Mouse (Mus musculus): ENCODE data around the gene Slc13a5. TPM values are rescaled to one million over a fixed set of nuclear protein-coding genes. Genes with fewer than 3 reads are reported as not detected.

Slc13a5 gene
- polyA plus RNA-seq, 1 experiment from 2014 or later, result 0.12 TPM

- peaks cover 10% of the 10 kb centered on the region; the same call in 1 of the 2 replicates for H3K27me3 ChIP-seq (replicated peaks)
- 67% methylated on average over 4 of the region's 4 CpGs for WGBS
- H3K27ac ChIP-seq (replicated peaks), result no peak overlapping the region
- H3K4me2 ChIP-seq, result no peak overlapping the region
- no peak overlapping the region for H3K9ac ChIP-seq
- no peaks in the 10 kb centered on the region for H3K36me3 ChIP-seq
- ATAC-seq (ENCODE audit: extremely low read depth, insufficient number of reproducible peaks, low FRiP score, low TSS enrichment), result no peak
- H3K4me1 ChIP-seq, result peaks cover 4% of the 10 kb centered on the region
- no peaks in the 10 kb centered on the region for H3K9me3 ChIP-seq
- H3K4me3 ChIP-seq, result no peak overlapping the region
Observed at GRCm38 (mm10) chr11:72223414-72223813, 43.6 kb downstream of the Slc13a5 start.

- Histone ChIP-seq H3K9me3 (no peaks in the 10 kb centered on the region), H3K27ac (replicated peaks) (no peak overlapping the region), H3K36me3 (no peaks in the 10 kb centered on the region), H3K4me3 (no peak overlapping the region), H3K9ac (no peak overlapping the region), H3K27me3 (replicated peaks) (no peaks in the 10 kb centered on the region), H3K4me2 (no peak overlapping the region), H3K4me1 (peaks cover 4% of the 10 kb centered on the region)
- no peak for ATAC-seq (ENCODE audit: extremely low read depth, insufficient number of reproducible peaks, low FRiP score, low TSS enrichment)
- 12% methylated on average over 6 of the region's 6 CpGs for WGBS
Observed at GRCm38 (mm10) chr11:72221278-72221677, 45.7 kb downstream of the Slc13a5 start.

GRCm38 (mm10) chr11:72217116-72217515 lies 49.9 kb downstream of the Slc13a5 start:
- ATAC-seq (ENCODE audit: extremely low read depth, insufficient number of reproducible peaks, low FRiP score, low TSS enrichment), result no peak
- no peak overlapping the region for H3K4me2 ChIP-seq
- WGBS, result 78% methylated on average over 5 of the region's 5 CpGs
- H3K9me3 ChIP-seq, result no peaks in the 10 kb centered on the region
- H3K27me3 ChIP-seq (replicated peaks), result no peaks in the 10 kb centered on the region
- H3K36me3 ChIP-seq, result peaks cover 11% of the 10 kb centered on the region
- no peak overlapping the region for H3K9ac ChIP-seq
- H3K4me3 ChIP-seq, result no peak overlapping the region
- H3K27ac ChIP-seq (replicated peaks), result no peak overlapping the region
- H3K4me1 ChIP-seq, result peaks cover 11% of the 10 kb centered on the region; the same call in 1 of the 2 replicates

GRCm38 (mm10) chr11:72215410-72215797 lies 51.6 kb downstream of the Slc13a5 start, which contains the start of gene Med31:
Gene Med31, minus strand, starts transcription at chr11:72215592.
- 2% methylated on average over 29 of the region's 29 CpGs for WGBS
- Histone ChIP-seq H3K27ac (replicated peaks) (peak within 1 kb of the TSS; percentile 76), H3K36me3 (peaks cover 28% of the 10 kb centered on the region), H3K9me3 (no peaks in the 10 kb centered on the region), H3K4me3 (peak within 1 kb of the TSS; percentile 88), H3K4me1 (peaks cover 11% of the 10 kb centered on the region; the same call in 1 of the 2 replicates), H3K9ac (peak within 1 kb of the TSS; percentile 91), H3K4me2 (peak within 1 kb of the TSS; percentile 98), H3K27me3 (replicated peaks) (no peaks in the 10 kb centered on the region)
- peak; percentile 64 for ATAC-seq (ENCODE audit: extremely low read depth, insufficient number of reproducible peaks, low FRiP score, low TSS enrichment)

GRCm38 (mm10) chr11:72214591-72215409 lies 52.2 kb downstream of the Slc13a5 start:
- no peaks in the 10 kb centered on the region for H3K27me3 ChIP-seq (replicated peaks)
- H3K36me3 ChIP-seq, result peaks cover 34% of the 10 kb centered on the region
- H3K9me3 ChIP-seq, result no peaks in the 10 kb centered on the region
- peak overlapping the region; percentile 98 for H3K4me2 ChIP-seq
- peak overlapping the region; percentile 76 for H3K27ac ChIP-seq (replicated peaks)
- H3K9ac ChIP-seq, result peak overlapping the region; percentile 91
- under 1% methylated on average over 51 of the region's 51 CpGs for WGBS
- H3K4me1 ChIP-seq, result peaks cover 11% of the 10 kb centered on the region; the same call in 1 of the 2 replicates
- ATAC-seq (ENCODE audit: extremely low read depth, insufficient number of reproducible peaks, low FRiP score, low TSS enrichment), result peak; percentile 88
- peak overlapping the region; percentile 88 for H3K4me3 ChIP-seq

GRCm38 (mm10) chr11:72207834-72208377 lies 59.1 kb downstream of the Slc13a5 start:
- Histone ChIP-seq H3K4me1 (peaks cover 17% of the 10 kb centered on the region), H3K9ac (peak overlapping the region; percentile 93), H3K36me3 (peaks cover 39% of the 10 kb centered on the region), H3K4me3 (peak overlapping the region; percentile 91), H3K4me2 (peak overlapping the region; percentile 94), H3K9me3 (no peaks in the 10 kb centered on the region), H3K27me3 (replicated peaks) (no peaks in the 10 kb centered on the region), H3K27ac (replicated peaks) (peak overlapping the region; percentile 50; the same call in 1 of the 2 replicates)
- no peak for ATAC-seq (ENCODE audit: extremely low read depth, insufficient number of reproducible peaks, low FRiP score, low TSS enrichment)
- 12% methylated on average over 17 of the region's 17 CpGs for WGBS

GRCm38 (mm10) chr11:72207204-72207833 lies 59.7 kb downstream of the Slc13a5 start, which contains the start of the genes 4933427D14Rik and Txndc17:
Gene 4933427D14Rik, minus strand, starts transcription at chr11:72207459.
Gene Txndc17, plus strand, starts transcription at chr11:72207547.
- no peaks in the 10 kb centered on the region for H3K9me3 ChIP-seq
- H3K36me3 ChIP-seq, result peaks cover 35% of the 10 kb centered on the region
- WGBS, result under 1% methylated on average over 42 of the region's 42 CpGs
- ATAC-seq (ENCODE audit: extremely low read depth, insufficient number of reproducible peaks, low FRiP score, low TSS enrichment), result peak; percentile 87
- H3K4me1 ChIP-seq, result peaks cover 17% of the 10 kb centered on the region
- peak within 1 kb of the TSS; percentile 91 for H3K4me3 ChIP-seq
- H3K9ac ChIP-seq, result peak within 1 kb of the TSS; percentile 93
- peak within 1 kb of the TSS; percentile 94 for H3K4me2 ChIP-seq
- H3K27me3 ChIP-seq (replicated peaks), result no peaks in the 10 kb centered on the region
- H3K27ac ChIP-seq (replicated peaks), result peak within 1 kb of the TSS; percentile 50; the same call in 1 of the 2 replicates

- peak within 1 kb of the TSS; percentile 91 for H3K4me3 ChIP-seq
- no peaks in the 10 kb centered on the region for H3K27me3 ChIP-seq (replicated peaks)
- peak within 1 kb of the TSS; percentile 93 for H3K9ac ChIP-seq
- peaks cover 35% of the 10 kb centered on the region for H3K36me3 ChIP-seq
- peak within 1 kb of the TSS; percentile 50; the same call in 1 of the 2 replicates for H3K27ac ChIP-seq (replicated peaks)
- H3K4me2 ChIP-seq, result peak within 1 kb of the TSS; percentile 94
- H3K4me1 ChIP-seq, result peaks cover 17% of the 10 kb centered on the region
- no peaks in the 10 kb centered on the region for H3K9me3 ChIP-seq
- 1% methylated on average over 43 of the region's 43 CpGs for WGBS
- ATAC-seq (ENCODE audit: extremely low read depth, insufficient number of reproducible peaks, low FRiP score, low TSS enrichment), result no peak
Observed at GRCm38 (mm10) chr11:72206341-72207203, 60.5 kb downstream of the Slc13a5 start, which contains the start of gene Gm43951. Gene Gm43951, minus strand, starts transcription at chr11:72206840.

GRCm38 (mm10) chr11:72205256-72205655 lies 61.8 kb downstream of the Slc13a5 start:
- Histone ChIP-seq H3K36me3 (peaks cover 29% of the 10 kb centered on the region), H3K9me3 (no peaks in the 10 kb centered on the region), H3K4me3 (peak overlapping the region; percentile 91; the same call in 1 of the 2 replicates), H3K27ac (replicated peaks) (no peak overlapping the region), H3K4me2 (peak overlapping the region; percentile 94; the same call in 1 of the 2 replicates), H3K9ac (peak overlapping the region; percentile 93; the same call in 1 of the 2 replicates), H3K4me1 (peaks cover 17% of the 10 kb centered on the region), H3K27me3 (replicated peaks) (no peaks in the 10 kb centered on the region)
- ATAC-seq (ENCODE audit: extremely low read depth, insufficient number of reproducible peaks, low FRiP score, low TSS enrichment), result no peak
- WGBS, result 81% methylated on average over 6 of the region's 6 CpGs

GRCm38 (mm10) chr11:72203440-72203839 lies 63.6 kb downstream of the Slc13a5 start:
- Histone ChIP-seq H3K27ac (replicated peaks) (no peak overlapping the region), H3K4me2 (no peak overlapping the region), H3K36me3 (peaks cover 24% of the 10 kb centered on the region), H3K4me3 (no peak overlapping the region), H3K4me1 (peaks cover 17% of the 10 kb centered on the region), H3K9me3 (no peaks in the 10 kb centered on the region), H3K9ac (no peak overlapping the region), H3K27me3 (replicated peaks) (no peaks in the 10 kb centered on the region)
- ATAC-seq (ENCODE audit: extremely low read depth, insufficient number of reproducible peaks, low FRiP score, low TSS enrichment), result no peak
- WGBS, result 81% methylated on average over 1 of the region's 1 CpGs

Measured in heart, embryonic 13.5 days (tissue).